Mouse (Mus musculus): ENCODE results near the gene Inpp4b.

DNA sequence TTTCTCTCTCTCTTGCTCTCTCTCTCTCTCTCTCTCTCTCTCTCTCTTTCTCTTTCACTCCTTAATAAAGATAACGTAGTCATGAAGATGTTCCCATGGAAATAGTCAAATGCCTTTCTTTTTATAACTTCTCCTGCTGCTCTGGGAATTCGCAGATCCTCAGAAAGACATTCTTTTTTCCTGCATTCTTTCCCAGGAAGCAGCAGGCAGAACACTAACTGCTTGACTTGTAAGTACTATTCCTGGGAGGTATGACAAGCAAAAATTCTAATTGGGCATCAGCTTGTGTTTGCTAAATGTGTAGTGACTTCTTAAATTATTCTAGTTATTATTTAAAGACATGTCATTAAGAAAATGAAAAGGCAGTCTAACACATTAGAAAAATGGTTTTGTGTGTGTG is 482.6 kb downstream of the Inpp4b start:
- TF ChIP-seq CTCF (IDR thresholded peaks at IDR 0.05; ENCODE audit: low read depth, low read length) (no peak), GATA1 (IDR thresholded peaks at IDR 0.05; ENCODE audit: borderline replicate concordance, low read length) (no peak), POLR2AphosphoS5 (IDR thresholded peaks at IDR 0.05; ENCODE audit: insufficient replicate concordance, low read depth, low read length) (no peak), TAL1 (conservative IDR thresholded peaks at IDR 0.05; ENCODE audit: low read depth, low read length) (no peak), GATA2 (IDR thresholded peaks at IDR 0.05; ENCODE audit: borderline replicate concordance, low read depth, low read length) (no peak)

All from G1E (cell line).